Mouse (Mus musculus) cerebellum, postnatal 25 days (tissue): Measurements from ENCODE around the gene Tmem131.

Experiments
- DNase-seq, 2 experiments: peaks; one replicate each; pipeline ENCODE4 v3.0.0; 2021; ENCODE audit warnings: mixed read lengths in 2 of 2

Gene Tmem131

GRCm38 (mm10) chr1:36877126-36877525 lies 66.3 kb downstream of the Tmem131 start:
- no peak for DNase-seq

DNA sequence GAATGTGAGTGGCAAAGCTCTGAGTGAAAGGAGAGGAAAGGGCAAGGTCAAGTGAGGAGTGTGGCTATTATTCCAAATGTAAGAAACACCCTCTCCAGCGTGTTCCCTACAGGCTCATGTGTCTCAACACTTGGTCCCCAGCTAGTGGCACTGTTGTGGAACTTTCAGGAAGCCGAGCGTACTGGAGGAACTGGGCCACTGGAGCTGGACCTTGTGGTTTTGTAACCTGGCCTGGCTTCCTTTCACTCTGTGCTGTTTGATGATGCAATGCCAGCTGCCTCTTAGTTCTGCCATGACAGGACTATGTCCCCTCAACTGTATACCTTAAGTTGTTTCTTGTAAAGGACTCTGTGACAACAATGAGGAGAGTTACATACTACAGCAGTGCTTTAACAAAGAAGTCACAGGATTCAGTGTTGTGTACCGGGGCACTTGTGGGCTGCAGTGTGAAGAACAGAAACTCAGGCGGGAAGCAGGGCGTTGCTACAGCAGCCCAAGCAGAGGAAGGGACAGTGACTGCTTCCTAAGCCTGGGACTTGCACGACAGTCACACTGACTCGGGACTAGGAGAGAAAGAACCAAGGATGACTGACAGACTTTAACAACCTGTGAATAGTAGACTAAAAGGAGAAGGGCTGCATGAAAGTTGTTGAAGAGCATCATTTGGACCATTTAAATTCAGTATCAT lies 68.4 kb downstream of the Tmem131 start:
- DNase-seq: no peak

DNA sequence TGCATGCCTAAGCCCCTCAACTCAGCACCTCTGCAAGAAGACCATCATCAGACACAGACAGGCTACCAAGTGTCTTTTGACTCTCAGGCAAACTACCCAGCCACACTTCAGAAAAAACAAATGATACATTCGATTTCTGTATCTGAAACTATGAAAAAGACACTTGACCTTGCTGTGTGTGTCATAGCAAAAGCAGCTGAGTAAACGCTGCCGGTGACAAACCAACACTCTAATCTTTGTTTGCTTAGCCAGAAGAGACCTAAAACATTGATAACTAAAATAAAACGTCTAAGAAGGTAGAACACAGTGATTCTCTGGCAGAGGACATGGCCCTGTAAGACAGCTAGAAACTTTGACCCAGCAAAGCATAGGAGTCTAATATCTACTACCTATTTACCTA lies 72.2 kb downstream of the Tmem131 start:
- no peak for DNase-seq

DNA sequence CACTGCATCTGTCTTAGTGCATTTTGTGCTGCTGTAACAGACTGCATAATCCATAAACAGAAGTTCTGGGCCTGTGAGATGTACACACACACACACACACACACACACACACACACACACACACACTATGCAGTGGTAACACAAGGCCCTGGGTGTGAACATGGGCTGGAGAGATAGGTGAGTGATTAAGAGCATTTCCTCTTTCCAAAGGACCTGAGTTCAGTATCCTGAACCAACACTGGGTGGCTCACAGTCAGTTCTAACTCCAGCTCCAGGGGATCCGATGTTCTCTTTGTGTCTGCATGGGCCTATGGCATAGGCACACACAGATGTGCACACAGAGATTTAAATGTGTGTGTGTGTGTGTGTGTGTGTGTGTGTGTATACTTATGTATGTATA lies 72.9 kb downstream of the Tmem131 start:
- DNase-seq: no peak

- peak; percentile 71 to 72 for DNase-seq
Observed at GRCm38 (mm10) chr1:36864757-36865156, 78.7 kb downstream of the Tmem131 start.

GRCm38 (mm10) chr1:36861775-36862174 lies 81.7 kb downstream of the Tmem131 start:
- no peak for DNase-seq

- DNase-seq: no peak
Observed at GRCm38 (mm10) chr1:36860876-36861275, 82.6 kb downstream of the Tmem131 start.

GRCm38 (mm10) chr1:36860431-36860849 lies 83.0 kb downstream of the Tmem131 start:
- DNase-seq: no peak

DNA sequence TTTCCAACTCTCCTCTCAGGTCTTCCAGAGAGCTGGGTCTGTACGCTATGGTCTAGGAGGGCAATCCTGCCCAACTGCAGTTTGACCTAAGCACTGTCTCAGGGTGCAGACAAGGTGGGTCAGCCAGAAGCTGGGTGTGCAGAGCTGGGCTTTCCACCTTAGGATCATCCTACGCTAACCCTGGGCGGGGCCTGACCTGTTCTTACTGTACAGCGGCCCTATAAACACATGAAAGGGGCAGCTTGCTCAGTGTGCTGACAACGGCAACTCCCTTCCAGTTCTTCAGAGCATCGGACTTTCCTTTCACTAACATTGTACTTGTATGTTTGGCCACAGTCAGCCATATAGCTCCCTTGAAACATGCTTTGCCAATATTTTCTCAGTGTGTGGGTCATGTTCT lies 86.4 kb downstream of the Tmem131 start:
- DNase-seq: no peak

DNA sequence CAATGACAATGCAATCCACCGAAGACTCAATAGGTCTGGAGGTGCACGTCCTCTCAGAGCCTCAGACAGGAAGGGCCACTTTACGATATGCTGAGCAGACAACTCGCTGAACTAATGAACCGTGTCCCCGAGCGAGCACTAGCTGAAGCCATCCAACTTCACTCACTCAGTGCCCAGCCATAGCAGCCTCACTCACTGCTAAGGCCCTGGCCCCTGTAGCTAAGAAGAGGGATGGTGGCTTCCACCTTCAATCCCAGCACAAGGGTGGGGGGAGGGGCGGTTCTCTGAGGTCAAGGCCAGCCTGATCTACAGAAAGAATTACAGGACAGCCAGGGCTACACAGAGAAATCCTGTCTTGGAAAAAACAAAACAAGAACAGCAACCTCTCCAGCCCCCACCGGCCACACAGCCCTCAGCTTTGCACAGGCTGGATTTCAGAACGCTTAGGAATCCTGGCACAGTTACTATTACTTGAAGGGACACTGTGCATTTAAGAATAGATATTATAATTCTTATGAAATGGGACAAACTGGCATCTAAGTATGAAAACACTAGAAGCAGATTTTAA lies 89.2 kb downstream of the Tmem131 start:
- no peak for DNase-seq

GRCm38 (mm10) chr1:36852085-36852484 lies 91.4 kb downstream of the Tmem131 start:
- DNase-seq: no peak

GRCm38 (mm10) chr1:36851392-36851791 lies 92.1 kb downstream of the Tmem131 start:
- DNase-seq: no peak

DNA sequence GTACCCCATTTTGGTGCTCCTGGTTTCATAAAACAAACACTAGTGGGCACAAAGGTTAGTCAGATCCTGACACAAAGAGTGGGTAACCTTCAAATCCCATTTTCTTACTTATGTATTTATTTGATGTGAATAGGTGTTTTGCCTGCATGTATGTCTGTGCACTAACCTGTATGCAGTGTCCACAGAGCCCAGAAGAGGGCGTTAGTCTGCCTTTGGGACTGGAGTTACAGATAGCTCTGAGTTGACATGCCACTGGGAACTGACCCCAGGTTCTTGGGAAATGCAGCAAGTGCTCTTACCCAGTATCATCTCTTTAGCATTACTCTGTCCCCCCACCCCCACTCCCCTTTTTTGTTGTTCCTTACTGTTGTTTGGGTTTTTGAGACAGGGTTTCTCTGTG lies 95.4 kb downstream of the Tmem131 start:
- DNase-seq: no peak

GRCm38 (mm10) chr1:36847276-36847675 lies 96.2 kb downstream of the Tmem131 start:
- no peak for DNase-seq

GRCm38 (mm10) chr1:36845031-36845430 lies 98.4 kb downstream of the Tmem131 start:
- no peak for DNase-seq

DNA sequence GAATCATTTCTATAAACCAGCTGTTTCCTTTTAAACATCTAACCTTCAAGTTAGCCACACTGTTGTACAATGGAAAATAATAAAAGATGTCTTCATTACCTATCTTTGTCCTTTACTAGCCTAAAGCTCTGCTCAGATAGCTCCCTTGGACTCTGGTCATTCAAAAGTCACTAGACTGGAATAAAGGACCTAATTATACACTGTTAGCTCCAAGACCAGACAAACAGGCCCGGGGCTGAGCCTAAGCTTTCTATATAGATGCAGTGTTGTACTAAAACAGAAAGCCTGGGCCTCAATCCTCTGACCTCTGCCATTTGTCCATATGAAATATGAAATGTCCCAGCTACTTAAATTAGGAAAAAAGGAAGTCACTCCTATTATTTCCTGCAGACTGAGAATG lies 101.7 kb downstream of the Tmem131 start:
- DNase-seq: no peak

- DNase-seq: no peak
Observed at GRCm38 (mm10) chr1:36840959-36841358, 102.5 kb downstream of the Tmem131 start.

- DNase-seq: no peak
Observed at GRCm38 (mm10) chr1:36839858-36840257, 103.6 kb downstream of the Tmem131 start.

DNA sequence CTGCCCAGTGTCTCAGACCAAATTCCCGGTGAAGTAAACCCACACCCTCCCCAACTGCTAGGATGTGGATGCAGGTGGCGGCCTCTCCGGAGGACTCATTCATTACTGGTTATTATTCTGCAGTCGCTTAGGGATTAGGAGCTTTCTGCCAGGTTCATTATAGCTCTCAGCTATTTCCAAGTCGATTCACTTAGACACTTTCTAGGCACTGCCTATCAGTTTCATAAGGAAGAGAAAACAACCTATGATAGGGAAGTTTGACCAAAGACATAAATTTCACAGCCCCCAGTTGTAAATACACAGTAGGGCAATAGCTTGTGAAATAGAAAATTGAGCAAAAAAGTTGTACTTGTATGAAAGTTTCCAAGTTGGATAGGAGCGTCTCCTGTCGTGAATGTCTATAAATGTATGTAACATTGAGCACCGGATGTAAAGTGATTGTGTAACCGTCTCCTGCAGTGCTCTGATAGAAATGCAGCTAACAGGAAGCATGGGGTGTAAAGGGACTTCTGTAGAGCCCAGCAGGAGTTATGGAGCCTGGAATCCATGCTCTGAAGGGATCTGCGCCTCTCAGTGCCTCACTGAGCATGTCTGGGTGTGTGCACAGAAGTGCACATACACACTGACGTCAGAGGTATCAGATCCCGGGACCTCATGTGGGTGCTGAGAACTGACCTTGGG lies 107.1 kb downstream of the Tmem131 start:
- DNase-seq: no peak

- no peak for DNase-seq
Observed at GRCm38 (mm10) chr1:36835593-36835992, 107.9 kb downstream of the Tmem131 start.

DNA sequence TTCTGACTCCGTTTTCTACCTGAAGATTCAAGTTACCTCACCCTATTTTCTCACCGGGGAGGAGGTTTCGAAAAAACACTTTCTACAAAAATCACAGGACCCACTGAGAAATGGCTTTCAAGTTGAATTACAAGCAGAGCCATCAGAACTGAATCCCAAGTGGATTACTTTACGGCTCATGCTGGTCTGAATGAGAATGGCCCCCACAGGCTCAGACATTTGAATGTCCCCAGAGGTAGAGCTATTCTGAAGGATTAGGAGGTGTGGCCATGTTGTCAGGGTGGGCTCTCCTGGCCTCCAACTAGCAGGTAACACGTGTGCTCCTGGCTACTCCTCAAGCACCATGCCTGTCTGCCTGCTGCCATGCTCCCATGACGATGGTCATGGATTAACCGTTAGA lies 109.4 kb downstream of the Tmem131 start:
- no peak for DNase-seq

DNA sequence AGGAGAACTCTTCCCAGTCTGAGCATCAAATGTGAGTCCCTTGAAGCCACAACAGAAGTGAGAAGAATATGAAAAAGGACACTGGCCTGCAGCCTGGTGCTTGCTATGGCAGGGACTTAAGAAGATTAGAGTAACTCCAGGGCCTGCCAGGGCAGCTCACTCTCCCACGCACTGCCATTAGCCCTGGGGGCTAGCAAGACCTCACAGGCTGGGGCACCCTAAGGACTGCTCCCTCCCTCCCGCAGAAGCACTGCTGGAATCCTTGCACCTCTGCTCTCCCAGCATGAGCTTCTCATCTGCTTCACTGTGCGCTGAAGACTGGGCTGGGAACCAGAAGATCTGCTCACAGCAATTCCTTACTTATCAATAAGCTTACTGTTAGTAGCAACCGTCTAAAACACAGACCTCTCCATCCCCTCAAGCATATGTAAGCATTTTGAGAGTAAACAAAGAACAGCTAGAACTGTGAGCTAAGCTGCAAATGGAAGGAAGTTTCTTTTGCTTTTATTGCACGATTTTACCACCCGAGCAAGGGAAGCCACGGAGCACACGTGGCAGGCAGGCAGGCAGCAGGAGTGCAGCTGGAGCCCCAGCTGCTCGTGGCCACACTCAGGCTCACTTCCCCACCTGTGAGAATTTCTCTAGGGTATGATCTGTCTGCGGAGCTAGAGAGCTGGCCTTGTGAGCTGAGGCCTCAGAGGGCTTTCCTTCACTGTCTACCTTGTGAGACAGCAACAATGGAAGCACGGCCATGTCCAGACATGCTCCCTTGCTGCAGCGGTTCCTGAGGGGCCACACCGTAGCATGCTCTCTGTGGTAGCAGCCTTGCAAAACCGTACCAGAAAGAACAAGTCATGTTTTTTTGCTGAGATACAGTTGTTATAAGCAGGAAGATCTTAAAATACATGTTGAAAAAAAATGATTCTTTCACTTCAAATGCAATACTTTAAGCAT lies 112.3 kb downstream of the Tmem131 start:
- no peak for DNase-seq

GRCm38 (mm10) chr1:36824356-36824755 lies 119.1 kb downstream of the Tmem131 start:
- no peak for DNase-seq
